Mouse (Mus musculus): ENCODE measurements around the gene Zfp637.
"Not testable (repeated sequence)": the region's sequence is repeated elsewhere in the genome, so short reads cannot be mapped to it uniquely, and the experiment has no call there.

Zfp637 gene

GRCm38 (mm10) chr6:117868187-117868586, 27.2 kb downstream of the Zfp637 start:
- DNase-seq: no peak

DNA sequence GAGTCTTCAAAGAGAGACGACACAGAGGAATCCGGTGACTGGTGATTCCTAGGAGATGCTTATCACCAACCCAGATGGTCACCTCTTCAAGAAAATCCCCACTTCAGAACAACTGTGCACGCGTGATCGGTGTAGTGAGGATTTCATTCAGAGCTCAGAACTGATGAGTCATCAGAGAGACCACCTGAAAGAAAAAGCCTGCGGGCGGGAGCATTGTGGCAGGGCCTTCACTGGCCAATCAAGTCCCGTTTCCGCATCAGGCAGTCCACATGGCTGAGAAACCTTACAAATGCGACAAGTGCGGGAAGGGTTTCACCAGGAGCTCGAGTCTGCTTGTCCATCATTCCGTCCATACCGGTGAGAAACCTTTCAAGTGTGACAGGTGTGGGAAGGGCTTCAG, 30.1 kb downstream of the Zfp637 start:
- peak in 1 of 2 experiments; percentile 14 for DNase-seq

- not testable (repeated sequence) for DNase-seq
Measured at GRCm38 (mm10) chr6:117873450-117873849, 32.5 kb downstream of the Zfp637 start.

DNA sequence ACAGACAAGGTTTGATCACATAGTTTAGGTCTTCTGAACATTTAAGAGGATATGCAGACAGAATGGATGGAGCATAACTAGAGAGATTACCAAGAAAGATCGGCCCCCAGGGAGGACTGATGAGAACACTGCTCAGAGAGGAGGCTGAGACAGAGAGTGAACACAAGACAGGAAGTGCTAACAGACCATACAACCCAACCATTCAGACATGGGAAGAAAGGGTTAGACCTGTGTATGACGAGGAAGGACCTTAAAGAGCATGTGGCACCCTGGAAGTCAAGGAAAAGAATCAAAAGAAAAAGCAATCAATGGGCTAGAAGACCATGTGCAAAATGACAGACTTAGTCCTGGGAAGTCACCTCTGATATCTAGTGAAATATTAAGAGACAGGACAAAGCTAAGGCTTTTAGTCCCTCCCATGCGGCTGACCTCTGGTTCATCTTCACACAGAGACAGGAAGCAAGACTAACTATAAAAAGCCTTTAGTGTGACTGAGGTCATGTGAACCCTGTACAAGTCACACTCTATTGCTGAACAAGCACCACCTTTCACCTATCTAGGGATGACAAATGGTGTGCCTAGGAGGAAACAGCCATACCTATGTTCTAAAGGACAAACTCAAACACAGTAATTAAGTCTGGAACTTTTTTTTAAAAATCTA, 33.8 kb downstream of the Zfp637 start:
- peak; percentile 26 to 64 for DNase-seq

DNA sequence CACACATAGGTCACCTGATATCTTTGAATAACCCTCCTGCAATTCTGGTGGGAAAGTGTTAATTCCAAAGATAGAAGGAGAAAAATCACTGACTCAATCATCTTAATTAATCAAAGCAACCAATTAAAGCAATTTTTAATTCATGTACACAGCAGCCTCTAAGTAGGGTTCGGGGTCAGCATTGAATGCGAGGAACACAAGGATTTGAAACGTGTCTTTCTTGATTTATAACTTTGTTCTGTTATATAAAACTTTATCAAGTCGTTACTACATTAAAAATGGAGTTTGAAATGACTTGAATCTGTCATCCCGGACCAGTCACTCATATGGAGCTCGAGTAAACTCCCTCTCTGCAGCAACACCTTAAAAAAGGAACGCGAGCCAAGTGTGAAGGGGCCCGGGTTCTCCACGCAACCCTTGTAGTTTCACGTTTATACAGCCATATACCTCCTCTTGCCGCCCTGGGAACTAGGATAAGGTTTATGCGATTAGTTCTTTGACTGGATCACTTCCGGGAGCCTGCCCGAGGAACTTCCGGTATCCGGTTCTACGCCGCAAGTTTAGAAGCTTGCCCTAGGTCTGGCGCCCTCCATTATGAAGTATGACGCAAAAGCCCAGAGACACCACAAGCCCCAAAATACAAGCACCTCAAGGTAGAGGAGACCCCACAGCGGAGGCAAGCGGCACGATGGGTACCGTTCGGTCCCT, 37.9 kb downstream of the Zfp637 start:
- peak; percentile 90 to 96 for DNase-seq

DNA sequence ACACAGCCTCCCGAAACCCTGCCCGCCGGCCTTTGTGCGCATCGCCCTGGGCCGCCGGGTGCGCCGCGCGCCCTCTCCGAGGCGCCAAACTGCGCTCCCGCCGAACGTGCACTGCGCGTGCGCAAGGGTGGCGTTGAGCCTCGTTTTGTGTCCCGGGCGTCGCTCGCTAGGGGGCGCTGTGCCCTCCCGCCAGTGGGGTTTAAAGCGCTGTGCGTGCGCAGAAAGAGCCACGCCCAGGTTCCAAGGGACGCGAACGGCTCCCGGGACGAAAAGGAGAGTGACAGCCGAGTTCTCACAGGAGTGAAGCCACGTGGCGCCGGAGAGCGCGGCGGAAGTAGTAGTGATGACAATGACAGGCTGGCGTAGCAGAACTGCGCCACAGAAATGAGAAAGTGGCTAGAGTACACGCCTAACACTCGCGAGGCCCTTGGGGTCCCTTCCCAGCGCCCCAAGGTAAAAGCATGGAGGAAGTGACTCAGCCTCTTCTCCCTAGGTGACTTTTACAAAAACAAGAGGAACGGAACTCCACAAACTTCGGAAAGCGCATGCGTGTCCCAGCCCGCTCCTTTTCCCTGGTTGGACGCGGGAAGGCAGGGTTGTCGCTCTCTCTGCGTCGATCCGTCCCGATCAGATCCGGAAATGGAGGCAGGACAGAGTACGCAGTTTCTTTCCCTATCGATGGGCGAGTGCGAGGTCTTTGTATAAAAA, 38.6 kb downstream of the Zfp637 start:
- DNase-seq: peak; percentile 98 to 99

GRCm38 (mm10) chr6:117880394-117880838, 39.4 kb downstream of the Zfp637 start:
- no peak for DNase-seq

GRCm38 (mm10) chr6:117881229-117881628, 40.2 kb downstream of the Zfp637 start:
- no peak for DNase-seq

DNA sequence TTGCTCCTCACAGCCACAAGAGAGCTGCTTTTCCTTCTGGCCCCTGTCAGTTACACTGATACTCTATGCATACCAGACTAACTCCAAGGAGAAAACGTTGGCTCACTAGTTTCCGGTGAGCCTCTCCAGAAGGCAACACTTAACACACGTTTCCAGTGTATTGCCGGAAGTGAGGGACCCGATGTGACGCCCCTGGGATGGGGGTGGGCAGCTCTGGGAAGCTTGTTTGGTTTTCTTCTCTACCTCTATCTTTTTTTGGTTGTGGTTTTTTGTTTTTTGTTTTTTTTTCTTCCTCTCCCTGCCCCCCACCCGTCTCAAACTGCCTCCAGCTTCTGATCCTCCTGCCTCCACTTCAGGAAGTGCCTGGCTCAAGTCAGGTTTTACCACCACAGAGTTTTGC, 41.0 kb downstream of the Zfp637 start:
- DNase-seq: no peak

DNA sequence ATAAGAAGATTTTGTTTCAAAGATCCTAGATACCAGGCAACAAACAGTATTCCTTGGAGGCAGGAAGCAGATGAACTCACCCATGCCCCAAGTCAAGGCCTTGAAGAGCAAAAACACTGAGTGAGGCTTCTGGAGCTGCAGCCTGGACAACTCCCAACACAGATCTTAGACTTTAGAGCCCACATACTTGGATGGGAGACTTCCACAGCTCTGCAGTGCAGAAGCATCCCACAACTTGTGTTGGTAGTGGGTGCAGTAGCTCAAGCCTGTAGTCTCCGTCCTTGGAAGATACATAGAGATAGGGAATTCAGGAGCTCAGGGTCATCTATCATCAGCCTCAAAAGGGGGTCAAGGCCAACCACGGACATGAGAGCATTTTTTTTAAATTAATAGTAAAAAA, 45.0 kb downstream of the Zfp637 start:
- no peak for DNase-seq

GRCm38 (mm10) chr6:117888032-117888431, 47.1 kb downstream of the Zfp637 start:
- DNase-seq: no peak

DNA sequence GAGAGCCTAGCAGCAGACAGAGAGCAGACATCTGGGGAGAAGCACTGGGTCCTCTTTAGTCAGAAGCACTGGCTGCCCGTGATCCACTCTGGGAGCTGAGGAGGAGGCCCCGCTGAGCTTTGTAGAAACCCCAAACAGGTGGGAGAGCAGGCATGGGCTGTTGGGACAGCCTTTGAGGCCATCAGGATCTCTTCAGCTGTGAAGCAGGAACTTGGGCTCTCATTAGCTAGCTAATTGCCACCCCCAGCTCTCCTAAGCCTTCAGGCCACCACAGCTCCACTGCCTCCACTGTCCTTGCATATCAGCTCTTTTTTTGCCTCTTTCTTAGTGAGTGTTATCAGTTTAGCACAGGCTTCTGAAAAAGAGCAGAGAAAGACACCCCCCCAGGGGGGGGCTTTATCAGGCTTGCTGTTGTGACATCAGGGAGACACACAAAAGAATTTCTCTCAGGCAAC, 47.7 kb downstream of the Zfp637 start:
- no peak for DNase-seq

DNA sequence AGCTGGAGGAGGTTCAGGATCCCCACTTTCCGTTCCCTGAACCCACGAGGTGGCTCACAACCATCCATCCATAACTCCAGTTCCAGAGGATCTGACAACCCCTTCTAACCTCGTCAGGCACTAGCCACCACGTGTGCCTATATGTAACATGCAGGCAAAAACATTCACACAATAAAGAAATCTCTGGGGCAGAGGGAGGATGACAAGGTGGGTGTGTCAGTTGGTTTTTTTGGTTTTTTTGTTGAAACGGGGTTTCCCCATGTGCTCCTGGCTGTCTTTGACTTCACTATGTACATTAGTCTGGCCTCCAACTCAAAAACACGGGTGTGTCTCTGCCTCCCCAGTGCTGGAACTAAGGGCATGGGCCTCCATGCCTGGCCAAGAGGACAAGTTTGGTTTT, 49.3 kb downstream of the Zfp637 start:
- no peak for DNase-seq

GRCm38 (mm10) chr6:117891369-117892160, 50.6 kb downstream of the Zfp637 start:
- no peak for DNase-seq

- no peak for DNase-seq
Measured at GRCm38 (mm10) chr6:117892386-117892785, 51.4 kb downstream of the Zfp637 start.

GRCm38 (mm10) chr6:117893435-117893834, 52.5 kb downstream of the Zfp637 start:
- no peak for DNase-seq

Measured in kidney, postnatal 25 days (tissue).